Mouse (Mus musculus): ENCODE data around the gene Sez6l. TPM values are rescaled to one million over a fixed set of nuclear protein-coding genes. Genes with fewer than 3 reads are reported as not detected.
A peak's percentile ranks its signal among the peaks of the same experiment; 100 is the strongest.

Sez6l gene
- total and polyA plus RNA-seq, 3 experiments, result not detected

- in situ Hi-C loops (cut with MboI; ENCODE audit: low pct_ligation_motif_present, low pct_unique_long_range_greater_than_20kb, low sequenced_read_pairs), result no loop called here
- no peak overlapping the region for H3K4me2 ChIP-seq (ENCODE audit: insufficient read depth, low read depth, poor library complexity, severe bottlenecking)
- H3K36me3 ChIP-seq (replicated peaks in 1 of 2; ENCODE audit: control insufficient read depth in 1 of 2, insufficient read depth in 1 of 2, low read length in 1 of 2), result no peaks in the 10 kb centered on the region
- H3K9ac ChIP-seq (ENCODE audit: insufficient read depth, low read depth), result no peak overlapping the region
- H3K79me2 ChIP-seq (replicated peaks; ENCODE audit: control insufficient read depth, extremely low read depth, insufficient read depth, poor library complexity, severe bottlenecking), result no peaks in the 10 kb centered on the region
- dilution Hi-C loops (cut with MboI; ENCODE audit: extremely low pct_ligation_motif_present, extremely low pct_unique_long_range_greater_than_20kb, low sequenced_read_pairs), result no loop called here
- no peak for TF ChIP-seq UBTF (IDR thresholded peaks at IDR 0.05; ENCODE audit: low read depth, low read length)
- no peak for TF ChIP-seq NELFE (IDR thresholded peaks at IDR 0.05; ENCODE audit: low read depth, low read length)
- no peak for TF ChIP-seq POLR2AphosphoS2 (IDR thresholded peaks at IDR 0.05; ENCODE audit: low read depth, low read length)
- TF ChIP-seq CTCF (conservative IDR thresholded peaks at IDR 0.05 in 1 of 2, IDR thresholded peaks at IDR 0.05 in 1 of 2; ENCODE audit: low read depth in 2 of 2, low read length in 2 of 2), result no peak
- TF ChIP-seq TCF12 (IDR thresholded peaks at IDR 0.05; ENCODE audit: low read depth, low read length), result no peak
- no peak for TF ChIP-seq ZNF384 (IDR thresholded peaks at IDR 0.05; ENCODE audit: low read depth, low read length)
- no peak for TF ChIP-seq MAX (IDR thresholded peaks at IDR 0.05; ENCODE audit: low read length)
- TF ChIP-seq TBP (conservative IDR thresholded peaks at IDR 0.05; ENCODE audit: low read depth, low read length), result no peak
- TF ChIP-seq KAT2A (IDR thresholded peaks at IDR 0.05; ENCODE audit: insufficient replicate concordance, low read length), result no peak
- TF ChIP-seq MAFK (IDR thresholded peaks at IDR 0.05; ENCODE audit: insufficient replicate concordance, low read length), result no peak
- TF ChIP-seq ZMIZ1 (IDR thresholded peaks at IDR 0.05; ENCODE audit: low read depth, low read length), result no peak
- no peak for TF ChIP-seq EP300 (IDR thresholded peaks at IDR 0.05; ENCODE audit: low read length)
- TF ChIP-seq BHLHE40 (IDR thresholded peaks at IDR 0.05; ENCODE audit: low read depth, low read length), result no peak
- no peak for TF ChIP-seq RAD21 (IDR thresholded peaks at IDR 0.05; ENCODE audit: low read depth, low read length)
- TF ChIP-seq CHD1 (IDR thresholded peaks at IDR 0.05; ENCODE audit: low read depth, low read length), result no peak
- TF ChIP-seq E2F4 (IDR thresholded peaks at IDR 0.05; ENCODE audit: insufficient replicate concordance, low read depth, low read length), result no peak
- TF ChIP-seq USF2 (conservative IDR thresholded peaks at IDR 0.05; ENCODE audit: low read depth, low read length), result no peak
- DNase-seq (ENCODE audit: extremely low read depth), result no peak
- H3K27ac ChIP-seq (ENCODE audit: insufficient read depth, low read depth), result no peak overlapping the region
- peaks cover 91% of the 10 kb centered on the region for H3K9me3 ChIP-seq (replicated peaks; ENCODE audit: low read length)
- H3K4me3 ChIP-seq (replicated peaks in 1 of 3; ENCODE audit: low read depth in 2 of 3, low read length in 2 of 3, poor library complexity in 1 of 3), result no peak overlapping the region
- H3K27me3 ChIP-seq (replicated peaks), result no peaks in the 10 kb centered on the region
- no peaks in the 10 kb centered on the region for H3K4me1 ChIP-seq (ENCODE audit: control insufficient read depth in 1 of 2, insufficient read depth in 2 of 2)
Observed at GRCm38 (mm10) chr5:112583304-112583703, 6.3 kb upstream of the Sez6l start.

GRCm38 (mm10) chr5:112577750-112578149, 765 bp upstream of the Sez6l start:
- H3K4me2 ChIP-seq (ENCODE audit: insufficient read depth, low read depth, poor library complexity, severe bottlenecking), result no peak overlapping the region
- H3K27ac ChIP-seq (ENCODE audit: insufficient read depth, low read depth), result no peak overlapping the region
- TF ChIP-seq E2F4 (IDR thresholded peaks at IDR 0.05; ENCODE audit: insufficient replicate concordance, low read depth, low read length), result no peak
- TF ChIP-seq SIN3A (IDR thresholded peaks at IDR 0.05; ENCODE audit: low read length), result no peak
- TF ChIP-seq MAFK (IDR thresholded peaks at IDR 0.05; ENCODE audit: insufficient replicate concordance, low read length), result no peak
- TF ChIP-seq POLR2AphosphoS2 (IDR thresholded peaks at IDR 0.05; ENCODE audit: low read depth, low read length), result no peak
- no peak for TF ChIP-seq ZC3H11A (IDR thresholded peaks at IDR 0.05; ENCODE audit: low read depth, low read length)
- TF ChIP-seq ZMIZ1 (IDR thresholded peaks at IDR 0.05; ENCODE audit: low read depth, low read length), result no peak
- TF ChIP-seq USF2 (conservative IDR thresholded peaks at IDR 0.05; ENCODE audit: low read depth, low read length), result no peak
- TF ChIP-seq MEF2A (IDR thresholded peaks at IDR 0.05; ENCODE audit: borderline replicate concordance, low read depth, low read length), result no peak
- no peak for TF ChIP-seq GABPA (IDR thresholded peaks at IDR 0.05; ENCODE audit: insufficient replicate concordance, low read depth, low read length)
- TF ChIP-seq HCFC1 (IDR thresholded peaks at IDR 0.05; ENCODE audit: low read depth, low read length), result no peak
- TF ChIP-seq EP300 (IDR thresholded peaks at IDR 0.05; ENCODE audit: low read length), result no peak
- TF ChIP-seq ZNF384 (IDR thresholded peaks at IDR 0.05; ENCODE audit: low read depth, low read length), result no peak
- no peak for TF ChIP-seq CTCF (conservative IDR thresholded peaks at IDR 0.05 in 1 of 2, IDR thresholded peaks at IDR 0.05 in 1 of 2; ENCODE audit: low read depth in 2 of 2, low read length in 2 of 2)
- no peak for TF ChIP-seq PAX5 (IDR thresholded peaks at IDR 0.05; ENCODE audit: low read length)
- no peaks in the 10 kb centered on the region for H3K36me3 ChIP-seq (replicated peaks in 1 of 2; ENCODE audit: control insufficient read depth in 1 of 2, insufficient read depth in 1 of 2, low read length in 1 of 2)
- peak overlapping the region in 1 of 3 experiments; percentile 4 for H3K4me3 ChIP-seq (replicated peaks in 1 of 3; ENCODE audit: low read depth in 2 of 3, low read length in 2 of 3, poor library complexity in 1 of 3)
- H3K79me2 ChIP-seq (replicated peaks; ENCODE audit: control insufficient read depth, extremely low read depth, insufficient read depth, poor library complexity, severe bottlenecking), result no peaks in the 10 kb centered on the region
- no peaks in the 10 kb centered on the region for H3K4me1 ChIP-seq (ENCODE audit: control insufficient read depth in 1 of 2, insufficient read depth in 2 of 2)
- DNase-seq (ENCODE audit: extremely low read depth), result no peak
- dilution Hi-C loops (cut with MboI; ENCODE audit: extremely low pct_ligation_motif_present, extremely low pct_unique_long_range_greater_than_20kb, low sequenced_read_pairs), result no loop called here
- no peaks in the 10 kb centered on the region for H3K27me3 ChIP-seq (replicated peaks)
- H3K9me3 ChIP-seq (replicated peaks; ENCODE audit: low read length), result peaks cover 97% of the 10 kb centered on the region
- in situ Hi-C loops (cut with MboI; ENCODE audit: low pct_ligation_motif_present, low pct_unique_long_range_greater_than_20kb, low sequenced_read_pairs), result no loop called here
- no peak overlapping the region for H3K9ac ChIP-seq (ENCODE audit: insufficient read depth, low read depth)
